8 mouse cellular contexts compared by ENCODE assay signal in the genomic region with DNA sequence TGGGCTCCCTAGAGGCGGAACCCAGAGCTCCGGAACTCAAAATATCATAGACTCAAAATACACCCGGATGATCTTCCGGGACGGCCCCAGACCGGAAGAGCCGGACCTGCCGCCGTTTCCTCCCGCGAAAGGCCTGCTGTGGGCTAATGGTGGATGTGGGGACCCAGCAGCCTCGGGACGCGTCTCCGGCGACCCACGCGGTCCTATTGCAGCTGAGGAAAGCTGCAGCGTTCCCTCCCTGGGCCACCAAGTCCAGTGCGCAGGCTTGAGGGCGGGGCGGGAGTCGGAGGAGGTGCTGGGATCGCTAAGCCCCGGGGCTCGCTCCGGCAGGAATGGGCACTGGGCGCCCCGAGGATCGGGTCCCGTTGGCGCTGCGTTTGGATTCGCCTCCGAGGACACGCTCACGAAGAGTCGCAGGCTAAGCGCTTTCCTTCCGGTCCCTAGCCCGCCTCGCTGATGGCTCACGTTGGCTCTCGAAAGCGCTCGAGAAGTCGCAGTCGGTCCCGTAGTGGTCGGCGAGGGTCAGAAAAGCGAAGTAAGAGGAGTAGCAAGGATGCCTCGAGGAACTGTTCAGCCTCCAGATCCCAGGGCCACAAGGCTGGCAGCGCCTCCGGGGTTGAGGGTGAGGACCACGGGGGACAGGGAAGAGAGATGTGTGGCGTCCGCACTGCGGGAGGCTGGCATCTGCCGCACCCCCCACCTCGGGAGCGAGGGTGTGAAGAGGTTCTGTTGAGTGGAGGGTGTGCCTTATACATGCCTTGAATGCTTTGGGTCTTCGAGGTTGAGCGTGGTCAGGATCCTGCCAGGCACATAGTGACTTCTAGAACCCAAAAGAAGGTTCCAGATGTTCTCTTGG. TPM values are rescaled to one million over a fixed set of nuclear protein-coding genes. Genes with fewer than 3 reads are reported as not detected.
A peak's percentile ranks its signal among the peaks of the same experiment; 100 is the strongest.
DNase-seq lines count a peak whose midpoint lies in the region; ATAC-seq lines count a peak whose summit lies in the region.

A gene (plus strand): TSS at position 100 of the 856 bp plus-strand sequence.

- H3K36me3 ChIP-seq in embryonic facial prominence, embryonic 15.5 days = peaks cover 51% of the 10 kb centered on the region
- peaks cover 58% of the 10 kb centered on the region for H3K36me3 ChIP-seq in heart, embryonic 10.5 days
- H3K36me3 ChIP-seq in kidney, embryonic 15.5 days = peaks cover 53% of the 10 kb centered on the region
- H3K36me3 ChIP-seq in liver, embryonic 11.5 days (ENCODE audit: control insufficient read depth, insufficient read depth, low read length) = peaks cover 26% of the 10 kb centered on the region
- no peaks in the 10 kb centered on the region; the same call in 1 of the 2 replicates for H3K36me3 ChIP-seq in splenic B cell, adult 2 months (ENCODE audit: control insufficient read depth, insufficient read depth, low read length, poor library complexity, severe bottlenecking)

- peak; percentile 86 to 87 for DNase-seq in B cell, adult 2 months
- peak; percentile 78 to 81 for DNase-seq in adrenal gland, postnatal 36 days
- peak; percentile 84 for DNase-seq in heart, embryonic 10.5 days (ENCODE audit: low spot score)
- peak; percentile 81 for DNase-seq in liver, embryonic 11.5 days (ENCODE audit: low spot score)
- DNase-seq in naive thymus-derived CD4-positive, alpha-beta T cell, adult 2 months (ENCODE audit: low read depth) = peak; percentile 83
- peak; percentile 81 for DNase-seq in splenic B cell, adult 2 months (ENCODE audit: low read depth, low spot score)

- H3K4me1 ChIP-seq in embryonic facial prominence, embryonic 15.5 days = peaks cover 53% of the 10 kb centered on the region
- peaks cover 50% of the 10 kb centered on the region for H3K4me1 ChIP-seq in heart, embryonic 10.5 days
- peaks cover 36% of the 10 kb centered on the region for H3K4me1 ChIP-seq in kidney, embryonic 15.5 days
- peaks cover 24% of the 10 kb centered on the region for H3K4me1 ChIP-seq in liver, embryonic 11.5 days (replicated peaks; ENCODE audit: control insufficient read depth, insufficient read depth, low read length)

- peak within 1 kb of the TSS; percentile 78 for H3K27ac ChIP-seq in embryonic facial prominence, embryonic 15.5 days (replicated peaks)
- peak within 1 kb of the TSS; percentile 96 for H3K27ac ChIP-seq in heart, embryonic 10.5 days
- H3K27ac ChIP-seq in kidney, embryonic 15.5 days = peak within 1 kb of the TSS; percentile 86
- H3K27ac ChIP-seq in liver, embryonic 11.5 days (ENCODE audit: low read depth, low read length) = peak within 1 kb of the TSS; percentile 84

- no peaks in the 10 kb centered on the region for H3K9me3 ChIP-seq in embryonic facial prominence, embryonic 15.5 days (replicated peaks)
- no peaks in the 10 kb centered on the region for H3K9me3 ChIP-seq in heart, embryonic 10.5 days
- no peaks in the 10 kb centered on the region for H3K9me3 ChIP-seq in kidney, embryonic 15.5 days (replicated peaks)
- no peaks in the 10 kb centered on the region for H3K9me3 ChIP-seq in liver, embryonic 11.5 days (ENCODE audit: control insufficient read depth, low read length)

- H3K4me2 ChIP-seq in embryonic facial prominence, embryonic 15.5 days (replicated peaks) = peak within 1 kb of the TSS; percentile 93
- peak within 1 kb of the TSS; percentile 93 for H3K4me2 ChIP-seq in kidney, embryonic 15.5 days
- H3K4me2 ChIP-seq in liver, embryonic 11.5 days = peak within 1 kb of the TSS; percentile 77

- ATAC-seq in embryonic facial prominence, embryonic 15.5 days (ENCODE audit: insufficient number of reproducible peaks, low FRiP score, low TSS enrichment, low read depth) = no peak
- no peak for ATAC-seq in kidney, embryonic 15.5 days (replicated peaks; ENCODE audit: low FRiP score)
- ATAC-seq in liver, embryonic 11.5 days (replicated peaks; ENCODE audit: low FRiP score) = no peak

- H3K9ac ChIP-seq in embryonic facial prominence, embryonic 15.5 days = peak within 1 kb of the TSS; percentile 97
- peak within 1 kb of the TSS; percentile 96 for H3K9ac ChIP-seq in kidney, embryonic 15.5 days
- H3K9ac ChIP-seq in liver, embryonic 11.5 days (ENCODE audit: low read depth, low read length) = peak within 1 kb of the TSS; percentile 98

- WGBS in embryonic facial prominence, embryonic 15.5 days = under 1% methylated on average over 64 of the region's 64 CpGs
- 1% methylated on average over 64 of the region's 64 CpGs for WGBS in heart, embryonic 10.5 days
- 1% methylated on average over 64 of the region's 64 CpGs for WGBS in kidney, embryonic 15.5 days
- WGBS in liver, embryonic 11.5 days = under 1% methylated on average over 64 of the region's 64 CpGs

- H3K27me3 ChIP-seq in embryonic facial prominence, embryonic 15.5 days = no peaks in the 10 kb centered on the region
- H3K27me3 ChIP-seq in heart, embryonic 10.5 days (ENCODE audit: insufficient read depth, poor library complexity, severe bottlenecking) = no peaks in the 10 kb centered on the region
- no peaks in the 10 kb centered on the region for H3K27me3 ChIP-seq in kidney, embryonic 15.5 days
- H3K27me3 ChIP-seq in liver, embryonic 11.5 days (replicated peaks; ENCODE audit: control insufficient read depth, insufficient read depth, low read length) = no peaks in the 10 kb centered on the region
- no peaks in the 10 kb centered on the region for H3K27me3 ChIP-seq in splenic B cell, adult 2 months (ENCODE audit: control insufficient read depth, insufficient read depth, low read length, poor library complexity, severe bottlenecking)

- H3K4me3 ChIP-seq in embryonic facial prominence, embryonic 15.5 days (replicated peaks) = peak within 1 kb of the TSS; percentile 98
- peak within 1 kb of the TSS; percentile 86 for H3K4me3 ChIP-seq in heart, embryonic 10.5 days
- H3K4me3 ChIP-seq in kidney, embryonic 15.5 days (replicated peaks) = peak within 1 kb of the TSS; percentile 98
- H3K4me3 ChIP-seq in liver, embryonic 11.5 days (ENCODE audit: low read depth, low read length) = peak within 1 kb of the TSS; percentile 93

RNA-seq across cellular contexts. Expression of the gene that starts here (rescaled TPM):
- 10 to 100 TPM; 50.0 to 69.2 TPM for total RNA-seq in adrenal gland, postnatal 36 days (2021)
- polyA plus RNA-seq in embryonic facial prominence, embryonic 15.5 days (2015; fragmentation: Nextera tagmentation; extraction: Ambion mirVana) = 96.2 and 103 TPM in 2 replicates
- 86.9 and 116 TPM in 2 replicates for polyA plus RNA-seq in heart, embryonic 10.5 days (2016; fragmentation: Nextera tagmentation; extraction: Ambion mirVana)
- 101 and 108 TPM in 2 replicates for polyA plus RNA-seq in kidney, embryonic 15.5 days (2015; fragmentation: Nextera tagmentation; extraction: Ambion mirVana)
- 122 and 138 TPM in 2 replicates for polyA plus RNA-seq in liver, embryonic 11.5 days (2014; fragmentation: Nextera tagmentation; extraction: Ambion mirVana)
